Mouse (Mus musculus): ENCODE results near the gene Lgals4. TPM values are rescaled to one million over a fixed set of nuclear protein-coding genes. Genes with fewer than 3 reads are reported as not detected.

Lgals4 gene
- polyA plus RNA-seq, 1 experiment from 2014 or later, result 17.4 TPM

DNA sequence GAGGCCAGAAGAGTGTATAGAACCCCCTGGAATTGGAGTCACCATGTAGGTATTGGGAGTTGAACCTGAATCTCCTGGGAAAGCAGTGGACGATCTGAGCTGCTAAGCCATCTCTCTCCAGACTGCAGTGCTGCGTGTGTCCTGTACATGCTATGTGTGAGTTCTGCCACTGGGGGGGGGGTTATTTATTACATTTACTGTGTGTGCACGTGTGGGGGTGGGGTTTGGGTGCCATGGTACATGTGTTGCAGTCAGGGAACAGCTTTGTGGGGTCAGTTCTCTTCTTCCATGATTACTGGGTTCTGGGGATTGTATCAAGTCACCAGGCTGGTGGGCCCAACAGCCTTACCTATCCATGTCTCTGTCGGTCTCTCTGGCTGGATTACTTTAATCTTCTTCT lies 26.8 kb upstream of the Lgals4 start:
- H3K27ac ChIP-seq (ENCODE audit: low read length), result no peak overlapping the region
- no peaks in the 10 kb centered on the region for H3K27me3 ChIP-seq (ENCODE audit: control insufficient read depth, insufficient read depth, low read length)
- no peaks in the 10 kb centered on the region for H3K9me3 ChIP-seq (replicated peaks; ENCODE audit: control insufficient read depth, low read length)
- no peaks in the 10 kb centered on the region for H3K36me3 ChIP-seq (ENCODE audit: control insufficient read depth, insufficient read depth)
- H3K4me3 ChIP-seq (ENCODE audit: low read length), result no peak overlapping the region
- 84% methylated on average over 4 of the region's 4 CpGs for WGBS
- no peak overlapping the region for H3K4me2 ChIP-seq (ENCODE audit: low read depth, low read length)
- ATAC-seq (replicated peaks; ENCODE audit: extremely low read depth, insufficient read depth, low FRiP score), result no peak
- no peak overlapping the region for H3K9ac ChIP-seq (ENCODE audit: low read length)
- H3K4me1 ChIP-seq (ENCODE audit: control insufficient read depth, insufficient read depth, low read length), result peaks cover 36% of the 10 kb centered on the region

DNA sequence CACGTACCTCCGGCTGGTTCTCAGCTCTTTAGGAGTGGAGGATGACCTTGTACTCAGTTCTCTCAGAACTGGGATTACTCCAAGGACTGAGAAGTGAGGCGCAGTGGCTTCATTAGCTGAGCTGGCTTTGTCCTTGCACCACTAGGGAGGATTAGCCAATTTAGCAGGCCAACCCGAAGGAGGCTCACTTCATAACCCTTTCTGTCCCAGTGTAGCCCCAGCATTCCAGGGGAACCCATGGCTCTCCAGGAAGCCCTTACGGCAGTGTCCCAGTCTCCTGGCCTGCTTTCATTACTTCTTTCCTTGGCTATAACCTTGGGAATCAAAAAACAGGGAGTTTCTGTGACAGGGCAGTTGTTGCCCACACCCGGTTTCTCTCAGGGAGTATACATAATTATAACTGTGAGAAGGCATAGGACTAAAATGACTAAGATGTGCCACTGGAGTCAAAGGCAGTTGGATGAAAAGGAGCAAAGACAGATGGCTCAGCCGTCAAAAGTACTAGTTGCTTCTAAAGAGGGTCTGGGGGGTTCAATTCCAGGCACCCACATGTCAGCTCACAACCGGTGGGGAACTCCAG lies 25.9 kb upstream of the Lgals4 start:
- ATAC-seq (replicated peaks; ENCODE audit: extremely low read depth, insufficient read depth, low FRiP score), result no peak
- peak overlapping the region; percentile 98 for H3K4me2 ChIP-seq (ENCODE audit: low read depth, low read length)
- H3K9me3 ChIP-seq (replicated peaks; ENCODE audit: control insufficient read depth, low read length), result no peaks in the 10 kb centered on the region
- H3K9ac ChIP-seq (ENCODE audit: low read length), result peak overlapping the region; percentile 98
- H3K4me3 ChIP-seq (ENCODE audit: low read length), result peak overlapping the region; percentile 89
- WGBS, result 35% methylated on average over 7 of the region's 8 CpGs
- peaks cover 1% of the 10 kb centered on the region; the same call in 1 of the 2 replicates for H3K36me3 ChIP-seq (ENCODE audit: control insufficient read depth, insufficient read depth)
- H3K27me3 ChIP-seq (ENCODE audit: control insufficient read depth, insufficient read depth, low read length), result no peaks in the 10 kb centered on the region
- H3K4me1 ChIP-seq (ENCODE audit: control insufficient read depth, insufficient read depth, low read length), result peaks cover 36% of the 10 kb centered on the region
- peak overlapping the region; percentile 100 for H3K27ac ChIP-seq (ENCODE audit: low read length)

- Histone ChIP-seq H3K27ac (ENCODE audit: low read length) (peak within 1 kb of the TSS; percentile 100), H3K9ac (ENCODE audit: low read length) (peak within 1 kb of the TSS; percentile 98), H3K4me3 (ENCODE audit: low read length) (peak within 1 kb of the TSS; percentile 89), H3K27me3 (ENCODE audit: control insufficient read depth, insufficient read depth, low read length) (no peaks in the 10 kb centered on the region), H3K4me1 (ENCODE audit: control insufficient read depth, insufficient read depth, low read length) (peaks cover 36% of the 10 kb centered on the region), H3K4me2 (ENCODE audit: low read depth, low read length) (peak within 1 kb of the TSS; percentile 98), H3K9me3 (replicated peaks; ENCODE audit: control insufficient read depth, low read length) (no peaks in the 10 kb centered on the region), H3K36me3 (ENCODE audit: control insufficient read depth, insufficient read depth) (peaks cover 8% of the 10 kb centered on the region)
- WGBS, result 2% methylated on average over 35 of the region's 35 CpGs
- ATAC-seq (replicated peaks; ENCODE audit: extremely low read depth, insufficient read depth, low FRiP score), result peak; percentile 19
These were observed 25.3 kb upstream of the Lgals4 start, which contains the start of gene Hnrnpl for GRCm38 (mm10) chr7:28808221-28808941. Gene Hnrnpl (plus strand): TSS chr7:28808541.

GRCm38 (mm10) chr7:28808957-28809393 lies 24.7 kb upstream of the Lgals4 start:
- under 1% methylated on average over 32 of the region's 32 CpGs for WGBS
- peak overlapping the region; percentile 98 for H3K9ac ChIP-seq (ENCODE audit: low read length)
- no peaks in the 10 kb centered on the region for H3K27me3 ChIP-seq (ENCODE audit: control insufficient read depth, insufficient read depth, low read length)
- peak; percentile 71 for ATAC-seq (replicated peaks; ENCODE audit: extremely low read depth, insufficient read depth, low FRiP score)
- H3K4me3 ChIP-seq (ENCODE audit: low read length), result peak overlapping the region; percentile 89
- peaks cover 32% of the 10 kb centered on the region for H3K4me1 ChIP-seq (ENCODE audit: control insufficient read depth, insufficient read depth, low read length)
- no peaks in the 10 kb centered on the region for H3K9me3 ChIP-seq (replicated peaks; ENCODE audit: control insufficient read depth, low read length)
- H3K4me2 ChIP-seq (ENCODE audit: low read depth, low read length), result peak overlapping the region; percentile 98
- peak overlapping the region; percentile 100 for H3K27ac ChIP-seq (ENCODE audit: low read length)
- peaks cover 14% of the 10 kb centered on the region for H3K36me3 ChIP-seq (ENCODE audit: control insufficient read depth, insufficient read depth)

DNA sequence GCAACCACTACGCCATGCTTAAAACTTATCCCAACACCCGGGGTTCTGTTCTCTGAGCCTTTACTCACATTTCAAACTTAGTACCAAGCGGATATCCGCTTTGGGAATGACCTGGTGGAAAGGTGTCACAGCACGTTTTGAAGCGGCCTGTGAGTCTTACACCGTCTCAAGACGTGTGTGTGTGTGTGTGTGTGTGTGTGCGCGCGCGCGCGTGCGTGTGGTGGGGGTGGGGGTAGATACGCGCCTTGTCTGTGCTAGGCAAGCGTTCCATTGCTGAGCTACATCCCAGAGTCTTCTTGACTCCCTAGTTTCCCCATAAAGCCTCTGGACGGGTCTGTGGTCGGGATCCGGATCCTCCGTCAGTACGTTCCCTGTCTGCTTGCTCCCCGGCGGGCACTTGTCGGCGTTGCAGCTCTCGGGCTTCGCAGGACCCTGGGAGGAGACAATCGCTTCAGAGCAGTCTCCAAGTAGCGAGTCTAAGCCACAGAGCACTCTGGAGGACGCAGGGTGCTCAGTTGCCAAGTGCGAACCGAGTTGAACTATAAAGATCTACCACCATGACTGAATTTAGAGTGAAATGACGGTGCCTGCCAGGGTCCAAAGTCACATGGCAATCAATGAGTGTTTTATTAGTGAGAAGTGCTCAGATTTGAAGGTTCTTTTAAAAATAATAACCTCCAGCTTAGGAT lies 24.1 kb upstream of the Lgals4 start:
- Histone ChIP-seq H3K4me3 (ENCODE audit: low read length) (peak overlapping the region; percentile 89), H3K36me3 (ENCODE audit: control insufficient read depth, insufficient read depth) (peaks cover 20% of the 10 kb centered on the region), H3K27me3 (ENCODE audit: control insufficient read depth, insufficient read depth, low read length) (no peaks in the 10 kb centered on the region), H3K9ac (ENCODE audit: low read length) (peak overlapping the region; percentile 98), H3K27ac (ENCODE audit: low read length) (peak overlapping the region; percentile 100), H3K4me1 (ENCODE audit: control insufficient read depth, insufficient read depth, low read length) (peaks cover 28% of the 10 kb centered on the region), H3K9me3 (replicated peaks; ENCODE audit: control insufficient read depth, low read length) (no peaks in the 10 kb centered on the region), H3K4me2 (ENCODE audit: low read depth, low read length) (peak overlapping the region; percentile 98)
- WGBS, result under 1% methylated on average over 35 of the region's 35 CpGs
- ATAC-seq (replicated peaks; ENCODE audit: extremely low read depth, insufficient read depth, low FRiP score), result no peak; the same call in 1 of the 2 replicates

GRCm38 (mm10) chr7:28810107-28811066 lies 23.3 kb upstream of the Lgals4 start:
- peak; percentile 85 for ATAC-seq (replicated peaks; ENCODE audit: extremely low read depth, insufficient read depth, low FRiP score)
- H3K36me3 ChIP-seq (ENCODE audit: control insufficient read depth, insufficient read depth), result peaks cover 28% of the 10 kb centered on the region
- WGBS, result under 1% methylated on average over 70 of the region's 70 CpGs
- H3K4me2 ChIP-seq (ENCODE audit: low read depth, low read length), result peak overlapping the region; percentile 98
- no peaks in the 10 kb centered on the region for H3K27me3 ChIP-seq (ENCODE audit: control insufficient read depth, insufficient read depth, low read length)
- peak overlapping the region; percentile 89 for H3K4me3 ChIP-seq (ENCODE audit: low read length)
- H3K27ac ChIP-seq (ENCODE audit: low read length), result peak overlapping the region; percentile 100
- H3K9me3 ChIP-seq (replicated peaks; ENCODE audit: control insufficient read depth, low read length), result no peaks in the 10 kb centered on the region
- peak overlapping the region; percentile 98 for H3K9ac ChIP-seq (ENCODE audit: low read length)
- peaks cover 31% of the 10 kb centered on the region for H3K4me1 ChIP-seq (ENCODE audit: control insufficient read depth, insufficient read depth, low read length)

DNA sequence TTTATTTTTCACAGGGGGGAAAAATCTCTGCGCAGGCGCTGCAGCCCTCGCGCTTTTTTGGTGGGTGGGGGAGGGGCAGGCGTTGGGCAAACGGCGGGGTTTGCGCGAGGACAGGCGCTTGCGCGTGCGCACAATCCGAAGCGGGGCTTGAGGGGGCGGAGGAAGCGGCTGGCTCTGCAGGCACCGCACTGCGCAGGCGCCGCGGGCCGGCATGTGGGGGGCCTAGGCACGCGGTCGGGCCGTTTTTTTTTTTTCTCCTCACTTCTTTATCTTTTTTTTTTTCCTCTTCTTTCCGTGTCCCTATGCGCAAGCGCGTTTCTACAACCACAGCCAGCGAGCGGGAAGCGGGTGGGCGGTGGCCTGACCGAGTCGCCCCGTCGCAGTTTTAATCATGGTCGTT lies 22.4 kb upstream of the Lgals4 start:
- WGBS, result under 1% methylated on average over 40 of the region's 40 CpGs
- H3K4me1 ChIP-seq (ENCODE audit: control insufficient read depth, insufficient read depth, low read length), result peaks cover 39% of the 10 kb centered on the region
- peaks cover 36% of the 10 kb centered on the region for H3K36me3 ChIP-seq (ENCODE audit: control insufficient read depth, insufficient read depth)
- H3K4me3 ChIP-seq (ENCODE audit: low read length), result peak overlapping the region; percentile 84
- H3K27ac ChIP-seq (ENCODE audit: low read length), result peak overlapping the region; percentile 99
- peak overlapping the region; percentile 95 for H3K9ac ChIP-seq (ENCODE audit: low read length)
- no peaks in the 10 kb centered on the region for H3K9me3 ChIP-seq (replicated peaks; ENCODE audit: control insufficient read depth, low read length)
- peak; percentile 46 for ATAC-seq (replicated peaks; ENCODE audit: extremely low read depth, insufficient read depth, low FRiP score)
- H3K27me3 ChIP-seq (ENCODE audit: control insufficient read depth, insufficient read depth, low read length), result no peaks in the 10 kb centered on the region
- H3K4me2 ChIP-seq (ENCODE audit: low read depth, low read length), result peak overlapping the region; percentile 81

DNA sequence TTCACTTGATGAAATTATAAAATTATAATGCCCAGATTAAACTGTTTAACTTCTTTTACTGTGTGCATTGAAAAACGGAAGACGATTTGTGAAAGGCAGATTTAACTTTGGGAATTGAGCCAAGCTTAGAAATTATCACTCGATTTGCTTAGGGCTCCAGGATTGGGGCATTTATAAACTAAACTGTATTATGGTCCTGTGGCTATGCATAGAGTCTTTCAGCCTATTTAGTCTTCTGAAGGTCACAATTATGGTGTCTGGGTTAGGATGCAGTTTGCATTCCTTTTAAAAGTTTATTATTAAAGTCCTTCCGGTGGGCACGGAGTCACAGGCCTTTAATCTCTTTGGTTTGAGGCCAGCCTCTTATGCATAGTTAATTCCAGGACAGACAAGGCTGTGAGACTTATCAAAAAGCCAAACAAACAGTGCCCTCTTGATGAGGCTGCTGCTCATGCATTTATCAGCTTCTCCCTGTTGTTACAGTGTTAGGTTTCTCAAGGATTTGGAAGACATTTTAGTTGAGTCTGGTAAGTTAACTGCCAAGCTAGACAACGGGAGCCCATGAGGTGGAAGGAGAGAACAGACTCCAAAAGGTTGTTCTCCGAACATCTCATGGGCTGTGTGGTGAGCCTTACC lies 21.9 kb upstream of the Lgals4 start:
- Histone ChIP-seq H3K4me2 (ENCODE audit: low read depth, low read length) (peak overlapping the region; percentile 81), H3K4me1 (ENCODE audit: control insufficient read depth, insufficient read depth, low read length) (peaks cover 40% of the 10 kb centered on the region), H3K9me3 (replicated peaks; ENCODE audit: control insufficient read depth, low read length) (no peaks in the 10 kb centered on the region), H3K9ac (ENCODE audit: low read length) (peak overlapping the region; percentile 95), H3K27ac (ENCODE audit: low read length) (peak overlapping the region; percentile 99), H3K36me3 (ENCODE audit: control insufficient read depth, insufficient read depth) (peaks cover 42% of the 10 kb centered on the region), H3K27me3 (ENCODE audit: control insufficient read depth, insufficient read depth, low read length) (no peaks in the 10 kb centered on the region), H3K4me3 (ENCODE audit: low read length) (peak overlapping the region; percentile 84)
- ATAC-seq (replicated peaks; ENCODE audit: extremely low read depth, insufficient read depth, low FRiP score), result no peak
- WGBS, result 2% methylated on average over 7 of the region's 7 CpGs

Data from heart, embryonic 16.5 days (tissue).